Mouse (Mus musculus): ENCODE data around the gene Lyrm1.

The Lyrm1 gene

GRCm38 (mm10) chr7:119965205-119965604 is 69.5 kb downstream of the Lyrm1 start:
- no peak for DNase-seq (ENCODE audit: low read depth, low spot score)

- DNase-seq (ENCODE audit: low read depth, low spot score): no peak
Measured at GRCm38 (mm10) chr7:119965651-119966395, 70.2 kb downstream of the Lyrm1 start.

DNA sequence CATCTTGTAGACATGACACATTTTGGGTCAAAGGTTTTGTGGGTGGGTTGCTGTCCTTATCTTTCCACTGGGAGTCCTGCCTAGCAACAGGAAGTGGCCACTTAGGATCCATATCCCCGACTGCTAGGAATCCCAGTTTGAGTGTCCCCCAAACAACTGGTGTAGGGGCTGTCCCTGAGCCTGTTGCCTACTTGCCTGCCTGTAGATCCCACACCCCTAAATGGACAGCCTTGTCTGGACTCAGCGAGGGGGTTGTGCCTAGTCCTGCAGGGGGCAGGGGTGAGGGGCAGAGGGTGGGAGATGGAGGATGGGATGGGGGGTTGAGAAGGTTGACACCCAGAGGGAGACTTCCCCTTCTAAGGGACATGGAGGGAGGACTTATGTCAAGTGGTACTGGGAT is 73.7 kb downstream of the Lyrm1 start:
- DNase-seq (ENCODE audit: low read depth, low spot score): no peak

DNA sequence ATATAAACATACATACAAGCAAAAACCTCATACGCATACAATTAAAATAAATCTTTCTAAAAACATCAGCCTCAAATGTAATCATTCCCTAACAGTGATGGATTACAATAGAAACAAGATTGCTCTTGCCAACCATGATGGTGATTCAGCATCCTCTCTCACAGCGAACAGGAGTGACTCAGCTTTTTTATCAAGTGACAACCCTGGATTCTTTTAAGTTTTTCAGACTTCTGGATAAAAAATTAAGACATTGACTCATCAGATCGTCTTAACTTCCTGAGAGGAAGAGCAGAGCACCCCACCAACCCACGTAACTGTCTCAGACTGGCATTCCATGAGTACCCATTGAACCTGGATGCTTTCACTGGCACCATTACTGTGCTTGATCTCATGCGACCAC is 78.6 kb downstream of the Lyrm1 start:
- no peak for DNase-seq (ENCODE audit: low read depth, low spot score)

DNA sequence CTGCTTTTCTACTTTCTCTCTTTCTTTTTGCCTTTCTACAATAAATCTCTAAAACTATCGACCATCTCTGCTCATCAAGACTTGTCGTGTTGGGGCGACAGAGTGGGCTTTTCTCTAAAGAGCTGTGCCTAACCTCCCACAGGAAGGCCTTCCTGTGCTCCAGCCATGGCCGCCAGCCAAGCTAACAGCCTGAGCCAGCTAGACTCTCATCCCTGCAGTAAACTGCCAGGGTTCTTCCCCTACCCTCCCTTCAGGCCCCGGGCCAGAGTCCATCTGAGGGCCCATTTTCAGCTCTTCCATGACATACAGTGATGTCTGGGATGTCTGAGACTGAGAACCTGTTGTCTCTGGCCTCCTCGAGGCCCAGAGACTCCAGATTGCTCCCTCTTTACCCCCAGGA is 80.6 kb downstream of the Lyrm1 start:
- no peak for DNase-seq (ENCODE audit: low read depth, low spot score)

GRCm38 (mm10) chr7:119977574-119977973 is 81.9 kb downstream of the Lyrm1 start:
- no peak for DNase-seq (ENCODE audit: low read depth, low spot score)

DNA sequence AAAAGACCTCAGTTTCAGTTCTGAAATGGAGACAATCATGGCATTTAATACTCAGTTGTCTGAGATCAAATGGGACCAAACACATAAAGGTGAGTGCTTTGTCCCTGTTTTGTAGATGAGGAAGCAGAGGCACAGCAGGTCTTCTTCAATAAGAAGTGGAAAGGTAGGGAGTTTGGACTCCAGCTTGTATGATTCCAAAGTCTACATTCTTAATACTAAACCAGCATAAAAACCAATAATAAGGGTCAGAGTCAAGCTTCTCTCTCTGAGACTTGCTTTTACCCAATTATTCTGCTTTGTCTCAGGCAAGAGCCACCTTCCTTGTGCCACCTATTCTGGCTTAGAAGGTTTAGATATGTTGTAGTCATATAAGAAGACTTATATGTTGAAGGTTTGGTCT is 82.9 kb downstream of the Lyrm1 start:
- DNase-seq (ENCODE audit: low read depth, low spot score): no peak

- no peak for DNase-seq (ENCODE audit: low read depth, low spot score)
Measured at GRCm38 (mm10) chr7:119980170-119980569, 84.5 kb downstream of the Lyrm1 start.

DNA sequence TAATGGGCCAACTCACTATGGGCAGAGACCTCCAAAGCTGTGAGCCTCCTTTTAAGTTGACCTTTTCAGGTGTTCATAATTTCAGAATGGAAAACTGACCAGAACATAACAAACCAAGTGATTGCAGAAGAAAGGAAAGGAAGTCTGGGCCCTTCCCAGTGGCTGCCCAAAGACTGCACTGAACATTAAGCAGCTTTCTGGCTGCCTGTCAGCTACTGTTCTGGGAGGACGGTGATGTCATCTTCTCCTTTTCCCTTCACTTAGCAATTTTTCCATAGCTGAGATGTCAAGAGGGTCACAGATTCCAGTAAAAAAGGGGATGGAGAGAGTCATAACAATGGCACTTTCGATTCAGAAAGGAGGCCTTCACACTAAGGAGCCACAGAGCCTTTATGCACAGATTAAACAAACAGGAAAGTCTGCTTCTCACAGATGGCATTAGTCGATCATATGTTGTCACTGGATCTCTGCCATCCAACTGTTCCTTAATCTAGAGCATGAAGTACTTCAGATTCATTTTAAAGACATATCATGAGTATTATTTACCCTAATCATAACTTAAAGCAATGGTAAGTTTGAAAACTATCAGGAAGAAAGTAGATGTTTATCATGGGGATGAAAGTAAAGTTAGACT is 89.7 kb downstream of the Lyrm1 start:
- DNase-seq (ENCODE audit: low read depth, low spot score): no peak

DNA sequence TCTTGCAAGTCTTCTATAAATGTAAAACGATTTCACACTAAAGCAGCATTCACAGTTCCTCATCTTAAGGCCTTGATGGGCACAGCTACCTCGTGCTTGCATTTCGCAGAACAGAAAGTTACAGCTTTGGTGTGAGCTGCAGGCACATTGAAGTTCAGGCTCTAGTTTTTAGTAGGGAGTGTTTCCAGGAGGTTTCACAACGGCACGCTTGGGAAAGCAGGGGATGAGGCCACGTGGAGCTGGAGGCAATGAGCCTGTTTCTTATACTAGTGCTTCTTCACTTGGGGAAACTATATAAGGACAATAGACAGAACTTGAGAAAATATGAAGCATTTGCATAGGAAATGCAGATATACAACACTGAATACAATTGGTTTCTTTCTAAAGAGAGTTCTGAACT is 101.4 kb downstream of the Lyrm1 start:
- no peak for DNase-seq (ENCODE audit: low read depth, low spot score)

Measured in retina, adult 2 months (tissue).